Mouse (Mus musculus): ENCODE results near the gene Hoxa6. TPM values are rescaled to one million over a fixed set of nuclear protein-coding genes. Genes with fewer than 3 reads are reported as not detected.

Gene Hoxa6
- total and polyA plus RNA-seq, 2 experiments from 2014 or later, result 6.0 to 12.3 TPM

- peak overlapping the region; percentile 58 for H3K4me2 ChIP-seq (ENCODE audit: low read depth, low read length)
- H3K36me3 ChIP-seq (ENCODE audit: insufficient read depth, low read length), result no peaks in the 10 kb centered on the region
- ATAC-seq (no peak), DNase-seq (ENCODE audit: low spot score) (no peak)
- TF ChIP-seq CTCF (IDR thresholded peaks at IDR 0.05; ENCODE audit: low read depth), result no peak
- peaks cover 10% of the 10 kb centered on the region; the same call in 1 of the 2 replicates for H3K4me1 ChIP-seq (ENCODE audit: insufficient read depth, low read length)
- H3K4me3 ChIP-seq (ENCODE audit: low read length), result peak overlapping the region; percentile 41
- H3K9me3 ChIP-seq (ENCODE audit: low read length), result no peaks in the 10 kb centered on the region
- H3K27ac ChIP-seq, result no peak overlapping the region
- WGBS, result 6% methylated on average over 4 of the region's 4 CpGs
- no peak overlapping the region for H3K9ac ChIP-seq (replicated peaks; ENCODE audit: low read length)
- H3K27me3 ChIP-seq (ENCODE audit: insufficient read depth, low read length), result peaks cover 56% of the 10 kb centered on the region
Observed at GRCm38 (mm10) chr6:52173648-52174047, 34.9 kb downstream of the Hoxa6 start.

- H3K9me3 ChIP-seq (ENCODE audit: low read length), result no peaks in the 10 kb centered on the region
- peak overlapping the region; percentile 41 for H3K4me3 ChIP-seq (ENCODE audit: low read length)
- no peak for TF ChIP-seq CTCF (IDR thresholded peaks at IDR 0.05; ENCODE audit: low read depth)
- peaks cover 58% of the 10 kb centered on the region for H3K27me3 ChIP-seq (ENCODE audit: insufficient read depth, low read length)
- no peaks in the 10 kb centered on the region for H3K36me3 ChIP-seq (ENCODE audit: insufficient read depth, low read length)
- H3K4me1 ChIP-seq (ENCODE audit: insufficient read depth, low read length), result peaks cover 10% of the 10 kb centered on the region; the same call in 1 of the 2 replicates
- H3K9ac ChIP-seq (replicated peaks; ENCODE audit: low read length), result peak overlapping the region; percentile 33; the same call in 1 of the 2 replicates
- DNase-seq (ENCODE audit: low spot score) (peak; percentile 94), ATAC-seq (peak; percentile 93)
- H3K27ac ChIP-seq, result peak overlapping the region; percentile 82
- WGBS, result under 1% methylated on average over 35 of the region's 35 CpGs
- peak overlapping the region; percentile 58 for H3K4me2 ChIP-seq (ENCODE audit: low read depth, low read length)
Observed at GRCm38 (mm10) chr6:52172501-52172900, 36.0 kb downstream of the Hoxa6 start.

DNA sequence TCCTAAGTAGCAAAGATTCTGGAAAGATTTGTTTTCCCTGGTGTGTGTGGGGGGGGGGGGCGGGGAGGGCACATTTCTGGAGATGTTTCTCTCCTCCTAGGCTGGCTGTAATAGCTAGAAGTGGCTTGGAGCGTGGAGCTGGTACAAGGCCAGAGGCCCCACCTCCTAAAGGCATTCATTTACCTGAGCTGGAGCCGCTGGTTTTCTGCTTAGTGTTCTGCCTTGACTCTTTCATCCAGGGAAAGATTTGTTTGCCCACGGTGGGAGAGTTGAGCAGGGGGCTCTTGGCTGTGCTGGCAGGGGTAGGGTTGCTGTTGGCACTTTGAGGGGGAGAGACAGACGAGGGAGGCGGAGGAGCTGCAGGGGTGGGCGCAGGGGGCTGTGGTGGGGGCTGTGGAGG lies 36.6 kb downstream of the Hoxa6 start:
- Histone ChIP-seq H3K27me3 (ENCODE audit: insufficient read depth, low read length) (peaks cover 63% of the 10 kb centered on the region), H3K4me1 (ENCODE audit: insufficient read depth, low read length) (peaks cover 10% of the 10 kb centered on the region; the same call in 1 of the 2 replicates), H3K36me3 (ENCODE audit: insufficient read depth, low read length) (no peaks in the 10 kb centered on the region), H3K9me3 (ENCODE audit: low read length) (no peaks in the 10 kb centered on the region), H3K9ac (replicated peaks; ENCODE audit: low read length) (peak overlapping the region; percentile 33; the same call in 1 of the 2 replicates), H3K4me3 (ENCODE audit: low read length) (peak overlapping the region; percentile 41), H3K4me2 (ENCODE audit: low read depth, low read length) (peak overlapping the region; percentile 58), H3K27ac (peak overlapping the region; percentile 82)
- DNase-seq (ENCODE audit: low spot score) (no peak), ATAC-seq (no peak)
- WGBS, result 6% methylated on average over 7 of the region's 7 CpGs
- TF ChIP-seq CTCF (IDR thresholded peaks at IDR 0.05; ENCODE audit: low read depth), result no peak

DNA sequence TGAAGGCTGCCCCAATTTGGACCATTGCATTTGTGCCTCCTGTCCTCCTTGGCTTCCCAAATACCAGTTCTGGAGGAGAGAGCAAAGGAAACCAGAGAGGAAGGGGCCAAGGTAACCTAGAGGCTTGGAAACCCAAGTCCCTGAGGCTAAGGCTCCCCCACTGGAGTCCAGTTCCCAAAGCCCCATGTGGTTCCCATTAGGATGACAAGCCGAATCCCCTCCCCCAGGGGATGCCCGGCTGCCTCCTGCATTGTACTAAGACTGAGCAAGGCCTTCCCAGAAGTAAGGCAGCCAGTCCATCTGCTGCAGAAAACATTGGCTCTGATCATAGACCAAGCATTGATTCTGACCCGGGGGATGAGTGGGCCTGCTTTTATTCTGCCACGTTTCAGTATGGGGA lies 37.2 kb downstream of the Hoxa6 start:
- Histone ChIP-seq H3K4me3 (ENCODE audit: low read length) (no peak overlapping the region), H3K9me3 (ENCODE audit: low read length) (no peaks in the 10 kb centered on the region), H3K4me1 (ENCODE audit: insufficient read depth, low read length) (peaks cover 10% of the 10 kb centered on the region; the same call in 1 of the 2 replicates), H3K27ac (peak overlapping the region; percentile 82), H3K9ac (replicated peaks; ENCODE audit: low read length) (0 out of 2 replicates have a peak overlapping the region, but pooled peaks have one; percentile 40), H3K36me3 (ENCODE audit: insufficient read depth, low read length) (no peaks in the 10 kb centered on the region), H3K27me3 (ENCODE audit: insufficient read depth, low read length) (peaks cover 59% of the 10 kb centered on the region), H3K4me2 (ENCODE audit: low read depth, low read length) (0 out of 2 replicates have a peak overlapping the region, but pooled peaks have one; percentile 93)
- no peak for TF ChIP-seq CTCF (IDR thresholded peaks at IDR 0.05; ENCODE audit: low read depth)
- DNase-seq (ENCODE audit: low spot score), result peak; percentile 36
- ATAC-seq, result no peak
- WGBS, result 5% methylated on average over 4 of the region's 4 CpGs

- Histone ChIP-seq H3K9me3 (ENCODE audit: low read length) (no peaks in the 10 kb centered on the region), H3K27ac (peak overlapping the region; percentile 82), H3K4me3 (ENCODE audit: low read length) (peak overlapping the region; percentile 9; the same call in 1 of the 2 replicates), H3K27me3 (ENCODE audit: insufficient read depth, low read length) (peaks cover 56% of the 10 kb centered on the region), H3K4me1 (ENCODE audit: insufficient read depth, low read length) (peaks cover 10% of the 10 kb centered on the region; the same call in 1 of the 2 replicates), H3K4me2 (ENCODE audit: low read depth, low read length) (peak overlapping the region; percentile 93), H3K36me3 (ENCODE audit: insufficient read depth, low read length) (no peaks in the 10 kb centered on the region), H3K9ac (replicated peaks; ENCODE audit: low read length) (peak overlapping the region; percentile 40)
- peak; percentile 18 for DNase-seq (ENCODE audit: low spot score)
- no peak for TF ChIP-seq CTCF (IDR thresholded peaks at IDR 0.05; ENCODE audit: low read depth)
- WGBS, result 11% methylated on average over 5 of the region's 5 CpGs
- ATAC-seq, result no peak
Observed at GRCm38 (mm10) chr6:52170898-52171223, 37.7 kb downstream of the Hoxa6 start.

DNA sequence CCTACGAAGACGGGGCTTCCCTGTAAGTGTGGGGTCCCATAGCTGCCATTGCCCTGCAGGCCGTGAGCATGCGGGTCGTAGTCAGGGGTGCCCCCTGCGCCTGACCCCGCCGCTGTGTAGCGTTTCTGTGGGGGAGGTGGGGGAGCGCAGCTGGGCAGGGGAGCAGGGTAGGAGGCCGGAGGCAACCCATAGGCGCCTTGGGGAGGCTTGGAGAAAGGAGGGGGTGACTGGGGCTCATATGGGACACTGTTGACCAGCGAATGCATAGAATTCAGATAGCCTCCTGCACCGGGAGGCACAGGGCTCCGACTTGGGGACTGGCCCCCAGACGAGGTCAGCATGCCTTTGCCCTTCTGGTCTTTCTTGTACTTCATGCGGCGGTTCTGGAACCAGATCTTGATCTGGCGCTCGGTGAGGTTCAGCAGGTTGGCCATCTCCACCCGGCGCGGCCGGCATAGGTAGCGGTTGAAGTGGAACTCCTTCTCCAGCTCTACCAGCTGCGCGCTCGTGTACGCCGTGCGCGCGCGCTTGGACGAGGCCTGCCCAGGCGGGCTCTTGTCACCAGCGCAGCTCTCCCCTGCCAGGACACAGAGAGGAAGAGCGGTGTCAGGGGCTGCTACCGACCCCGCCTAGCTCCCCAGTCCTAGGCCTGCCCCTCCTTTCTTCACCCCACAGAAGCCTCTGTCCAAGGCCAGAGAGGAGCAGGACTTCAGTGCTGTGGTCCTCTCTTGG lies 38.2 kb downstream of the Hoxa6 start:
- Histone ChIP-seq H3K4me1 (ENCODE audit: insufficient read depth, low read length) (peaks cover 10% of the 10 kb centered on the region; the same call in 1 of the 2 replicates), H3K27ac (peak overlapping the region; percentile 82), H3K4me3 (ENCODE audit: low read length) (peak overlapping the region; percentile 9), H3K36me3 (ENCODE audit: insufficient read depth, low read length) (no peaks in the 10 kb centered on the region), H3K27me3 (ENCODE audit: insufficient read depth, low read length) (peaks cover 54% of the 10 kb centered on the region), H3K9ac (replicated peaks; ENCODE audit: low read length) (peak overlapping the region; percentile 40), H3K4me2 (ENCODE audit: low read depth, low read length) (peak overlapping the region; percentile 93), H3K9me3 (ENCODE audit: low read length) (no peaks in the 10 kb centered on the region)
- DNase-seq (ENCODE audit: low spot score), result peak; percentile 58
- no peak for ATAC-seq
- no peak for TF ChIP-seq CTCF (IDR thresholded peaks at IDR 0.05; ENCODE audit: low read depth)
- whole genome bisulfite sequencing, result 3% methylated on average over 40 of the region's 40 CpGs
